Mouse (Mus musculus) ovary, postnatal 14 days (tissue): ENCODE measurements around the gene Atp5mpl.
A peak's percentile ranks its signal among the peaks of the same experiment; 100 is the strongest.
"Not testable (repeated sequence)": the region's sequence is repeated elsewhere in the genome, so short reads cannot be mapped to it uniquely, and the experiment has no call there.

Experiments used
- DNase-seq: peaks from one replicate; pipeline ENCODE4 v3.0.0; 2022; ENCODE audit warnings: low spot score

Atp5mpl gene

DNA sequence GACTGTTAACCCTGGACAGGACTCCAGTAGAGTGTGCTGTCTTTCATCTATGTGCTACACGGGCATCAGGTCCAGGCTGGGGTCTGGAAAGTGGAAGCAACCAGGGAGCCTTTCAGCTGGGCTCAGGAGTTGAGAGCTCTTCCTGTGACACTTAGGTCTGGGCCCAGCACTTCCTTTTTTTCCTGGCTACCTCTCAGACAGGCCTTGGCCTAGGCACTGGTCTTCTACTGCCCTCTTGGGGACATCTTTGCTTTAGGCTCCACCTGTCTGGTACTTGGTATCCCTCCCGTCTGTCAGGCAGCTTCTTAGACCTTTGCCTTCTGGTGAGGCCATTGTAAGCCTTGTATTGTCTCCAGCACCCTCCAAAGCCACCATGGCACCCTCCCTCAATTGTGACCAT is 20.1 kb downstream of the Atp5mpl start:
- DNase-seq: no peak

- not testable (repeated sequence) for DNase-seq
Observed at GRCm38 (mm10) chr12:111945765-111946655, 20.8 kb downstream of the Atp5mpl start.

DNA sequence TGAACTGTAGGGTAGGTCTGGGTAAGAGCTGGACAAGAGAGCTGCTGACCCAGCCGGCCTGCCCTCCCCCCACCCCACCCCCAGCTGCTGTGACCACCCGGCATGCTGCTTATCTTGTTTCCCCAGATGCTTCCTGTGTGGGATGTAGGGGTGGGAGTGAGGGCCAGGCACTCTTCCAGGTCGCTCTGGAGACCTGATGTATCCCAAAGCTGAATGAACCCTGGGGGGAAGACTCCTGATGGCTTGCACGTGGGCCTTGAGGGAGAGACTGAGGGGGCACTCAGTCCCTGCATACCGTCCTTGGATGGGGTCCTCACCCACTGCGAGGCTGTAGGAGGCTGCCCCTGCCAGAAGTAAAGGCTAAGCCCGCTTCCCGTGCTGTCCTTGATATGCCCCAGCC is 21.7 kb downstream of the Atp5mpl start:
- DNase-seq: no peak

DNA sequence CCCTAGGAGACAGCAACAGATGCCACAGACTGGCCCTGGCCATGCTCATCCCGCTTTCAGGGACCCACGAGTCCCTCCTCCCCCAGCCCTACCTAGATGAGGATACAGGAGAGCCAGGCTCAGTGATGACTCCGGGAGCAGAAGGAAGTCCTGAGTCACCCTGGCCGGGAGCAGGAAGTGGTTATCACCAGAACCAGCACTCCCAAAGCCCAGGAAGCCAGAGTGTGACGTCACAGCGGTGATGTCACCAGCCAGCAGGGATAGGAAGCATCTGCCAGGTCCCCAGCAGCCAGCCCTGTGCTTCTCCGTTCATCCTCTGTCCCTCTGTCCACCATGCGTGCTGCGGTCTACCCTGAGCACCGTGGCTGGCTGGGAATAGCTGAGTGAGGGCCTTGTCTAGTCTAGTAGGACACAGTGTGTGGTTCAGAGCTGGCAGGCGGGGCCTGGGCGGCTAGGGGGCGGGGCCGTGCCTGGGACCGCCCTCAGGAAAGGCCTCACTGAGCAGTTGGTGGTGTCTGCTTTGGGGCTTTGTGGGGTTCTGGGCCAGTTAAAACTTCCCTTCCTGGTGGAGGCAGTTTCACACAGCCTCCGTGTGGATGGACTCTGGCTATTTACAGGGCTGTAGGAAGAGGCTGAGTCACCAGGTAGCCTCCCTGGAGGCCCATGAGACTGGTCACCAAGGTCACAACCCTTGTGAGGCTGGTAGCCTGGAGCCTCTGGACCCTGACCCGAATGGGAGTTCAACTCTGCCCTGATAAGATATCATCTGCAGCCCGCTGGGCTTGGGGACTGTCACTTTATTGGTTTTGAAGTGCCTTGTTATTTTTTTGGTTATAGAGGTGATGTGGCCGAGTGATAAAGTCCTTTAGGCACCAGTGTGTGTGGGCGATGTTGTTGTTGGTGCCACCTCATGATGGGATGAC is 22.5 kb downstream of the Atp5mpl start:
- not testable (repeated sequence) for DNase-seq

DNA sequence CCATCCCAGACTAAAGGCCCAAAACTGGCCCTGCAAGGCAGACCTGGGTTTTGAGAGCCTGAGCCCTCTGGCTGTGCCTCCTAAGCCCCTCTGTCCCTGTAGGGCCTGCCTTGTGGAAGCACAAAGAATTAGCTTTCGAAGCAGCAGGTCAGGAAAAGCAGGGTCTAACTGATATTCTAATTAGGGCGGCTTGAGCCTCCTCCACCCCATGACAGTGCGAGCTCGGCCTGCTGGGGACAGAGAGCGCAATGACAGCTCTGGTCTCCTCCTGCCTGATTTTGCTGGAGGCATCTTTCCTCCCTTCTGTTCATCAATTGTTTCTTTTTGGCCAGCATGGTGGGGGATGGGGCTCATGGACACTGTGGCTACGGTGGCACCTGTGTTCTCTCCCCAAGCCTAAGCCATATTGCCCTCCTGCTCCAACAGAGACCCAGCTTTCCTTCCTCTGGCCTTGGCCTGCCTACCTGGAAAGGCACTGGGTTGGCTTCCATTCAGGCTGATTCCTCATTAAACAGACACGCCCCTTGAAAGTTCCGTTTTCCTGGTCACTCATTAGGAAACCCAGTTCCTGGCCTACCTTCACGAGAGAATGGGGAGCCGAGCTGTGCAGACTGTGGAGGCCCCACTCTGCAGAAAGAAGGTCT is 23.2 kb downstream of the Atp5mpl start:
- no peak for DNase-seq

GRCm38 (mm10) chr12:111938623-111939177 is 28.1 kb downstream of the Atp5mpl start:
- no peak for DNase-seq

GRCm38 (mm10) chr12:111936706-111937550 is 29.8 kb downstream of the Atp5mpl start:
- DNase-seq: peak; percentile 80

DNA sequence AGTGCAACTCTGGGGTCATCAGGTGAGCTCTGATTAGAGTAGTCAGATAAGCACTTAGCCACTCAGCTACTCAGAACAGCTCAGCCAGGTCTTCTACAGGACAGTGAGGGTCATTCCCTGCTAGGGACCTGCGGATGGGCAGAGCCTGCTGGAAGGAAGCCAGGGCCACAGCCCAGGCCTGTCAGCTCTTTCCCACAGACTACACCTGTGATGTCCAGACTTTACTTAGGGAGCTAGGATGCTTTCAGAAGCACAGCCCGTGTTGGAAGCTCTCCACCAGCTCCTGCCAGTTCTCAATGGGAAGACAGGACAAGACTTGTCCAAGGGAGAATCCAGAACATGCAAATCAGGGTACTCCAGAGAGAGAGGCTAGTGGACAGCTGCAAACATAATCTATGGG is 32.8 kb downstream of the Atp5mpl start:
- no peak for DNase-seq

DNA sequence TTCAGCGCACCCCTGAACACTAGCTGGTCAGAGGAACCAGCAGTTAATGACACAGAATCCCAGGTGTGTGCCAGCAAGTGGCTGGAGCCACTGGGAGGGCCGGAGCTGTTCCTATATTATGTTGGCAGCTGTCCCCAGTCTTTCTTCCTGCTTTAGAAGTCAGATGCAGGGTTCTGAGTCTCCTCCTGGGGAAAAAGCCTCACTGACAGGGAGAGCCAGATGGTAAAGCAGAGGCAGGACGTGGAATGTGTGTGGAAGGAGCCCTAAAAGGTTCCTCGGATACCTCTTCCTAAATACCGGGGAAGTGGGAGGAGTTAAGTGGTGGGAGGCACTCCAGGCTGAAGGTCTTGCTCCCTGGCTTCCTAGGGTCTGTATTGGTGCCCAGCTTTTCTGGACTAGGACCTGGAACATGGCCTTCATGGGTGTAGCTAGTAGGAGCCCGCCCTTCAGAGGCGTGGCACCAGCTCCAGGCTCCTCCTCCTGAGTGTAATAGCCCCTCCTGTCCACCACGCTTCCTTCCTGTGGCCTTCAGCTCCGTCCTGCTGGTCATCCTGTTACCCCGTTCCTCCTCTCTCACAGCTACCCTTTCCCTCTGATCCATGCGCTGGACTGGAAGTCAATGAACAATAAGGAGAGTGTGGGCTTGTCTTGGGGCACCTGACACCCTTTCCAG is 33.6 kb downstream of the Atp5mpl start:
- no peak for DNase-seq

GRCm38 (mm10) chr12:111932513-111932912 is 34.3 kb downstream of the Atp5mpl start:
- DNase-seq: no peak

DNA sequence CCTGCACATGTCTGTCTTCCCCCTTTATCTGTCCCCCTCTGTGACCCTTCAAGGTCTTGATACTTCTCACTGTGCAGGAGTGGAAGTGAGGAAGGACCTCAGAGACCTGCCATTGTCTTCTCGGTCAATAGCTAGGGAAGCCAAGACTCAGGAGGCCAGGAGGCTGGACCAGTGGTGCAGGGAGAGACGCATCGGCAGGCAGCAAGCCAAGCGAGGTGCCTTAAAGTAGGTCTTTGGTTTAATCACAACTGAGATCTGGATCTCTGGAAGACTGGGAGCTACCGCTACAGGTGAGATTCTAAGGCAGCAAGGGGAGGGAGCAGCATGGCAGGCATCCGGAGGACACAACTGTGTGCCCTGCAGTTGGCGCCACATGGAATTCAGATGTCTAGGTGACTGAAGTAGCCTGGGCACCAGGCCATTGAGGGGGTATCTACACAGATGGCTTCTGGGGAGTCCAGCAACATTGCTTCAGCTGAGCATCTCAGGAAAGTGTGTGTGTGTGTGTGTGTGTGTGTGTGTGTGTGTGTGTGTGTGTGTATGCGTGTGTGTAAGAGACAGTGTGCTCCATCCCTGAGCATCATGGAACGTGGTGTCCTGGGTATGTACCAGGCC is 35.3 kb downstream of the Atp5mpl start:
- no peak for DNase-seq

- no peak for DNase-seq
Observed at GRCm38 (mm10) chr12:111928411-111928966, 38.3 kb downstream of the Atp5mpl start.

GRCm38 (mm10) chr12:111927338-111927737 is 39.4 kb downstream of the Atp5mpl start:
- DNase-seq: no peak

DNA sequence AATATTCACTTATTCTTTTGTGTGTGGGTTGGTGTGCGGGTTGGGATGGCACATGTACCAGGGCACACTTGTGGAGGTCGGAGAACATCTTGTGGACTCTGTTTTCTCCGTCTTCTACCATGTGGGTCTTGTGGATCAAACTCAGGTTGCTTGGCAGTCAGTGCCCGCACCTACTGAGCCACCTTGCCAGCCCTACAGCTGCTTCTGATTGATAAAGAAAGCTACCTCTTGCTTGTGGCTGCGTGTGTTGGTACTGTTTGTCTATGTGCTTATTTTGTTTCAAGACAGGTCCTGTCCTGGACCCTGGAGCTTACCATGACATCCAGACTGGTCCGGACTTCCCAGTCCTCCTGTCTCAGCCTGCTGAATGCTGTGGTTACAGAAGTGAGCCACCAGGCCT is 43.7 kb downstream of the Atp5mpl start:
- DNase-seq: no peak

DNA sequence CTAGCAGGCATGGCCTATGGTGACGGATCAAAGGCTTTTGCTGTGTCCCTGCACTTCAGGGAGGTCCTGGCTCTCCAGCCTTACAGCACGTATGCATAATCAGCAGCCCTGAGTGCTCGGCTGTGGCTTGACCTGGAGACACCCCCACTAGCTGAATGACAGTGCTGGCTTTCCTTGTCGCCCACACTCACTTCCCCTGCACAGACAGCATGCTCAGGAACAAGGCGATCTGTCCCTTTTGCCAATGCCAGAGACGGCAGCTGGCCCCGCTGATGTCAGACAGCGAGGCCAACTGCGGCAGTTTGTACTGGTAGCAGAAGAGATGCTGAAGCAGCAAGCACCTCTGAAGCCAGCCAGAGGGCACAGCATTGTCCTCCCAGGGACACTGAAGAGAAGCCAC is 46.7 kb downstream of the Atp5mpl start:
- no peak for DNase-seq

GRCm38 (mm10) chr12:111916514-111917217 is 50.1 kb downstream of the Atp5mpl start:
- DNase-seq: no peak

- DNase-seq: no peak
Observed at GRCm38 (mm10) chr12:111915781-111916180, 51.0 kb downstream of the Atp5mpl start.

GRCm38 (mm10) chr12:111914031-111914430 is 52.7 kb downstream of the Atp5mpl start:
- DNase-seq: no peak

DNA sequence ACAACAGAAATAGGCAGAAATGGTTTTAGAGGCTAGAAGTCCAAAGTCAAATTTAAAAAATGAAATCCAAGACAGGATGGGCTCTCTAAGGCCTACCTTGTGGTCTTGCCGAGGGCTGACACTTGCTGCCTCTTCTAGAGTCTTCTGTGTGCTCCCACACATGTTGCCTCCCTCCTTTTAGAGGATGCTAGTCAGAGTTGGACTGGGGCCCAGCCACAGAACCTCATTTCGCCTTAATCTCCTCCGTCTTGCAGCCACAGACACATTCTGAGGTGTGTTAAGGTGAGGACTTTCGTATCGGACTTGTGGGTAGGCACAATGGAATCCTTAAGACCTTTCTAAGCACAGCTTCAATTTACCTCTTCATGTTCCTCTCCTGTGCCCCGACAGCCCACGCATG is 54.0 kb downstream of the Atp5mpl start:
- no peak for DNase-seq
